Mouse (Mus musculus): Measurements from ENCODE around the gene Ak5. TPM values are rescaled to one million over a fixed set of nuclear protein-coding genes. Genes with fewer than 3 reads are reported as not detected.
"Not testable (repeated sequence)": the region's sequence is repeated elsewhere in the genome, so short reads cannot be mapped to it uniquely, and the experiment has no call there.

Ak5 gene
- polyA plus RNA-seq, 1 experiment from 2014 or later: 0.93 TPM

- no peak for ATAC-seq (ENCODE audit: insufficient number of reproducible peaks, insufficient read depth, low FRiP score, low read depth)
- WGBS: 59% methylated on average over 8 of the region's 8 CpGs
- Histone ChIP-seq H3K36me3 (ENCODE audit: control insufficient read depth, insufficient read depth, low read length) (no peaks in the 10 kb centered on the region), H3K9me3 (ENCODE audit: control insufficient read depth, low read length) (no peaks in the 10 kb centered on the region), H3K4me2 (ENCODE audit: low read length) (no peak overlapping the region), H3K4me1 (ENCODE audit: control insufficient read depth in 2 of 2, insufficient read depth in 2 of 2, low read length in 2 of 2) (no peaks in the 10 kb centered on the region), H3K27me3 (ENCODE audit: control insufficient read depth, insufficient read depth, low read length) (no peaks in the 10 kb centered on the region), H3K4me3 (ENCODE audit: control insufficient read depth in 1 of 2, insufficient read depth in 1 of 2, low read depth in 1 of 2, low read length in 2 of 2) (no peak overlapping the region), H3K27ac (replicated peaks in 1 of 2; ENCODE audit: control insufficient read depth in 1 of 2, insufficient read depth in 1 of 2, low read depth in 2 of 2, low read length in 2 of 2) (no peak overlapping the region), H3K9ac (ENCODE audit: low read length) (no peak overlapping the region)
Observed at GRCm38 (mm10) chr3:152592767-152593425, 75.3 kb downstream of the Ak5 start.

GRCm38 (mm10) chr3:152590491-152590890 is 77.7 kb downstream of the Ak5 start:
- no peak overlapping the region for H3K4me2 ChIP-seq (ENCODE audit: low read length)
- H3K4me1 ChIP-seq (ENCODE audit: control insufficient read depth in 2 of 2, insufficient read depth in 2 of 2, low read length in 2 of 2): no peaks in the 10 kb centered on the region
- no peak overlapping the region for H3K4me3 ChIP-seq (ENCODE audit: control insufficient read depth in 1 of 2, insufficient read depth in 1 of 2, low read depth in 1 of 2, low read length in 2 of 2)
- 28% methylated on average over 7 of the region's 7 CpGs for whole genome bisulfite sequencing
- H3K9ac ChIP-seq (ENCODE audit: low read length): no peak overlapping the region
- ATAC-seq (ENCODE audit: insufficient number of reproducible peaks, insufficient read depth, low FRiP score, low read depth): no peak
- no peaks in the 10 kb centered on the region for H3K27me3 ChIP-seq (ENCODE audit: control insufficient read depth, insufficient read depth, low read length)
- H3K27ac ChIP-seq (replicated peaks in 1 of 2; ENCODE audit: control insufficient read depth in 1 of 2, insufficient read depth in 1 of 2, low read depth in 2 of 2, low read length in 2 of 2): no peak overlapping the region
- no peaks in the 10 kb centered on the region for H3K9me3 ChIP-seq (ENCODE audit: control insufficient read depth, low read length)
- H3K36me3 ChIP-seq (ENCODE audit: control insufficient read depth, insufficient read depth, low read length): no peaks in the 10 kb centered on the region

GRCm38 (mm10) chr3:152589101-152589500 is 79.1 kb downstream of the Ak5 start:
- not testable (repeated sequence) for H3K27ac ChIP-seq (replicated peaks in 1 of 2; ENCODE audit: control insufficient read depth in 1 of 2, insufficient read depth in 1 of 2, low read depth in 2 of 2, low read length in 2 of 2); H3K4me3 ChIP-seq (ENCODE audit: control insufficient read depth in 1 of 2, insufficient read depth in 1 of 2, low read depth in 1 of 2, low read length in 2 of 2); H3K4me1 ChIP-seq (ENCODE audit: control insufficient read depth in 2 of 2, insufficient read depth in 2 of 2, low read length in 2 of 2); H3K36me3 ChIP-seq (ENCODE audit: control insufficient read depth, insufficient read depth, low read length); H3K9ac ChIP-seq (ENCODE audit: low read length); H3K27me3 ChIP-seq (ENCODE audit: control insufficient read depth, insufficient read depth, low read length); H3K4me2 ChIP-seq (ENCODE audit: low read length); ATAC-seq (ENCODE audit: insufficient number of reproducible peaks, insufficient read depth, low FRiP score, low read depth); H3K9me3 ChIP-seq (ENCODE audit: control insufficient read depth, low read length)
- 84% methylated on average over 3 of the region's 3 CpGs for WGBS

GRCm38 (mm10) chr3:152587007-152587406 is 81.2 kb downstream of the Ak5 start:
- H3K4me2 ChIP-seq (ENCODE audit: low read length): no peak overlapping the region
- no peak for ATAC-seq (ENCODE audit: insufficient number of reproducible peaks, insufficient read depth, low FRiP score, low read depth)
- H3K9me3 ChIP-seq (ENCODE audit: control insufficient read depth, low read length): no peaks in the 10 kb centered on the region
- H3K27me3 ChIP-seq (ENCODE audit: control insufficient read depth, insufficient read depth, low read length): no peaks in the 10 kb centered on the region
- no peak overlapping the region for H3K27ac ChIP-seq (replicated peaks in 1 of 2; ENCODE audit: control insufficient read depth in 1 of 2, insufficient read depth in 1 of 2, low read depth in 2 of 2, low read length in 2 of 2)
- H3K36me3 ChIP-seq (ENCODE audit: control insufficient read depth, insufficient read depth, low read length): no peaks in the 10 kb centered on the region
- 59% methylated on average over 2 of the region's 2 CpGs for WGBS
- no peak overlapping the region for H3K4me3 ChIP-seq (ENCODE audit: control insufficient read depth in 1 of 2, insufficient read depth in 1 of 2, low read depth in 1 of 2, low read length in 2 of 2)
- H3K9ac ChIP-seq (ENCODE audit: low read length): no peak overlapping the region
- H3K4me1 ChIP-seq (ENCODE audit: control insufficient read depth in 2 of 2, insufficient read depth in 2 of 2, low read length in 2 of 2): no peaks in the 10 kb centered on the region

- ATAC-seq (ENCODE audit: insufficient number of reproducible peaks, insufficient read depth, low FRiP score, low read depth): no peak
- no peak overlapping the region for H3K4me3 ChIP-seq (ENCODE audit: control insufficient read depth in 1 of 2, insufficient read depth in 1 of 2, low read depth in 1 of 2, low read length in 2 of 2)
- no peak overlapping the region for H3K27ac ChIP-seq (replicated peaks in 1 of 2; ENCODE audit: control insufficient read depth in 1 of 2, insufficient read depth in 1 of 2, low read depth in 2 of 2, low read length in 2 of 2)
- WGBS: 75% methylated on average over 8 of the region's 8 CpGs
- H3K4me2 ChIP-seq (ENCODE audit: low read length): no peak overlapping the region
- H3K9me3 ChIP-seq (ENCODE audit: control insufficient read depth, low read length): no peaks in the 10 kb centered on the region
- H3K9ac ChIP-seq (ENCODE audit: low read length): no peak overlapping the region
- H3K36me3 ChIP-seq (ENCODE audit: control insufficient read depth, insufficient read depth, low read length): no peaks in the 10 kb centered on the region
- H3K4me1 ChIP-seq (ENCODE audit: control insufficient read depth in 2 of 2, insufficient read depth in 2 of 2, low read length in 2 of 2): no peaks in the 10 kb centered on the region
- no peaks in the 10 kb centered on the region for H3K27me3 ChIP-seq (ENCODE audit: control insufficient read depth, insufficient read depth, low read length)
Observed at GRCm38 (mm10) chr3:152586191-152586590, 82.0 kb downstream of the Ak5 start.

- 59% methylated on average over 6 of the region's 6 CpGs for WGBS
- H3K4me3 ChIP-seq (ENCODE audit: control insufficient read depth in 1 of 2, insufficient read depth in 1 of 2, low read depth in 1 of 2, low read length in 2 of 2): no peak overlapping the region
- H3K9me3 ChIP-seq (ENCODE audit: control insufficient read depth, low read length): no peaks in the 10 kb centered on the region
- no peak overlapping the region for H3K27ac ChIP-seq (replicated peaks in 1 of 2; ENCODE audit: control insufficient read depth in 1 of 2, insufficient read depth in 1 of 2, low read depth in 2 of 2, low read length in 2 of 2)
- H3K36me3 ChIP-seq (ENCODE audit: control insufficient read depth, insufficient read depth, low read length): no peaks in the 10 kb centered on the region
- H3K4me1 ChIP-seq (ENCODE audit: control insufficient read depth in 2 of 2, insufficient read depth in 2 of 2, low read length in 2 of 2): no peaks in the 10 kb centered on the region
- H3K4me2 ChIP-seq (ENCODE audit: low read length): no peak overlapping the region
- ATAC-seq (ENCODE audit: insufficient number of reproducible peaks, insufficient read depth, low FRiP score, low read depth): no peak
- H3K27me3 ChIP-seq (ENCODE audit: control insufficient read depth, insufficient read depth, low read length): no peaks in the 10 kb centered on the region
- no peak overlapping the region for H3K9ac ChIP-seq (ENCODE audit: low read length)
Observed at GRCm38 (mm10) chr3:152585581-152585980, 82.6 kb downstream of the Ak5 start.

- H3K27me3 ChIP-seq (ENCODE audit: control insufficient read depth, insufficient read depth, low read length): no peaks in the 10 kb centered on the region
- H3K9ac ChIP-seq (ENCODE audit: low read length): no peak overlapping the region
- H3K4me3 ChIP-seq (ENCODE audit: control insufficient read depth in 1 of 2, insufficient read depth in 1 of 2, low read depth in 1 of 2, low read length in 2 of 2): no peak overlapping the region
- H3K4me2 ChIP-seq (ENCODE audit: low read length): no peak overlapping the region
- H3K9me3 ChIP-seq (ENCODE audit: control insufficient read depth, low read length): no peaks in the 10 kb centered on the region
- no peaks in the 10 kb centered on the region for H3K4me1 ChIP-seq (ENCODE audit: control insufficient read depth in 2 of 2, insufficient read depth in 2 of 2, low read length in 2 of 2)
- H3K36me3 ChIP-seq (ENCODE audit: control insufficient read depth, insufficient read depth, low read length): no peaks in the 10 kb centered on the region
- no peak overlapping the region for H3K27ac ChIP-seq (replicated peaks in 1 of 2; ENCODE audit: control insufficient read depth in 1 of 2, insufficient read depth in 1 of 2, low read depth in 2 of 2, low read length in 2 of 2)
- no peak for ATAC-seq (ENCODE audit: insufficient number of reproducible peaks, insufficient read depth, low FRiP score, low read depth)
Observed at GRCm38 (mm10) chr3:152583033-152583432, 85.1 kb downstream of the Ak5 start.

- H3K27me3 ChIP-seq (ENCODE audit: control insufficient read depth, insufficient read depth, low read length); H3K27ac ChIP-seq (replicated peaks in 1 of 2; ENCODE audit: control insufficient read depth in 1 of 2, insufficient read depth in 1 of 2, low read depth in 2 of 2, low read length in 2 of 2); H3K4me2 ChIP-seq (ENCODE audit: low read length); H3K9ac ChIP-seq (ENCODE audit: low read length); H3K36me3 ChIP-seq (ENCODE audit: control insufficient read depth, insufficient read depth, low read length); H3K4me3 ChIP-seq (ENCODE audit: control insufficient read depth in 1 of 2, insufficient read depth in 1 of 2, low read depth in 1 of 2, low read length in 2 of 2); H3K4me1 ChIP-seq (ENCODE audit: control insufficient read depth in 2 of 2, insufficient read depth in 2 of 2, low read length in 2 of 2); H3K9me3 ChIP-seq (ENCODE audit: control insufficient read depth, low read length); ATAC-seq (ENCODE audit: insufficient number of reproducible peaks, insufficient read depth, low FRiP score, low read depth): not testable (repeated sequence)
- 74% methylated on average over 3 of the region's 3 CpGs for WGBS
Observed at GRCm38 (mm10) chr3:152581853-152582252, 86.3 kb downstream of the Ak5 start.

Data from heart, embryonic 14.5 days (tissue).